Mouse (Mus musculus): ENCODE data around the gene Rps15. TPM values are rescaled to one million over a fixed set of nuclear protein-coding genes. Genes with fewer than 3 reads are reported as not detected.

The Rps15 gene
- polyA plus RNA-seq, 1 experiment, result 2,371 TPM

DNA sequence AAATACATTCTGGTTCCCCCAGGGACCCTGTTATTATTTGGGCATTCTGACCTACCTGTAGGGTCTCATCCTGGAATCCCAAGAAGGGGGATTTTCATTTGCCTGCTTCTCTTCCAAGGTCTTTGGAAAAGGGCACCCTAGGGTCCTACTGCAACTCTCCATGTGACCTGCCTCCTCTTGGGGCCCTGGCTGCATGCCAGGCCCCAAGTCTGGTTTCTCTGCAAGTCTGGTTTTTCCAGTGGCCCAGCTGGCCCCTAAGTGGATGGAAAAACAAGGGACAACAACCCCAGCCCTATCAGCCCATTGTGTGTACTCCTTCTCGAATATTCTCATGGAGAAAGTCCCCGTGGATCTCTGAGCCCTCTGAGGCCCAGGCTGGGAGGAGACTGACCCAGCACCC is 38.6 kb downstream of the Rps15 start:
- 87% methylated on average over 2 of the region's 2 CpGs for WGBS
- H3K27me3 ChIP-seq (ENCODE audit: control insufficient read depth, insufficient read depth, low read length), result peaks cover 4% of the 10 kb centered on the region; the same call in 1 of the 2 replicates
- peaks cover 12% of the 10 kb centered on the region for H3K4me1 ChIP-seq (replicated peaks; ENCODE audit: control insufficient read depth, insufficient read depth, low read length)
- H3K36me3 ChIP-seq (ENCODE audit: control insufficient read depth, insufficient read depth, low read length), result no peaks in the 10 kb centered on the region
- TF ChIP-seq POLR2A (IDR thresholded peaks at IDR 0.05; ENCODE audit: control insufficient read depth, extremely low read depth, insufficient read depth, low read length, poor library complexity), result no peak
- no peak for TF ChIP-seq CTCF (IDR thresholded peaks at IDR 0.05; ENCODE audit: borderline replicate concordance, control insufficient read depth, extremely low read depth, insufficient read depth, low read length, poor library complexity)
- no peak overlapping the region for H3K27ac ChIP-seq (ENCODE audit: control insufficient read depth, insufficient read depth, low read length)
- H3K4me3 ChIP-seq (ENCODE audit: control insufficient read depth, insufficient read depth, low read length), result no peak overlapping the region
- no peak for DNase-seq

GRCm38 (mm10) chr10:80331636-80332524 is 39.6 kb downstream of the Rps15 start:
- Histone ChIP-seq H3K4me3 (ENCODE audit: control insufficient read depth, insufficient read depth, low read length) (no peak overlapping the region), H3K4me1 (replicated peaks; ENCODE audit: control insufficient read depth, insufficient read depth, low read length) (peaks cover 16% of the 10 kb centered on the region), H3K36me3 (ENCODE audit: control insufficient read depth, insufficient read depth, low read length) (no peaks in the 10 kb centered on the region), H3K27ac (ENCODE audit: control insufficient read depth, insufficient read depth, low read length) (no peak overlapping the region), H3K27me3 (ENCODE audit: control insufficient read depth, insufficient read depth, low read length) (peaks cover 4% of the 10 kb centered on the region; the same call in 1 of the 2 replicates)
- no peak for DNase-seq
- TF ChIP-seq CTCF (IDR thresholded peaks at IDR 0.05; ENCODE audit: borderline replicate concordance, control insufficient read depth, extremely low read depth, insufficient read depth, low read length, poor library complexity), result no peak
- no peak for TF ChIP-seq POLR2A (IDR thresholded peaks at IDR 0.05; ENCODE audit: control insufficient read depth, extremely low read depth, insufficient read depth, low read length, poor library complexity)
- WGBS, result 85% methylated on average over 10 of the region's 10 CpGs

GRCm38 (mm10) chr10:80332525-80332989 is 40.3 kb downstream of the Rps15 start:
- Histone ChIP-seq H3K4me3 (ENCODE audit: control insufficient read depth, insufficient read depth, low read length) (no peak overlapping the region), H3K27me3 (ENCODE audit: control insufficient read depth, insufficient read depth, low read length) (peaks cover 4% of the 10 kb centered on the region; the same call in 1 of the 2 replicates), H3K36me3 (ENCODE audit: control insufficient read depth, insufficient read depth, low read length) (no peaks in the 10 kb centered on the region), H3K27ac (ENCODE audit: control insufficient read depth, insufficient read depth, low read length) (no peak overlapping the region), H3K4me1 (replicated peaks; ENCODE audit: control insufficient read depth, insufficient read depth, low read length) (peaks cover 16% of the 10 kb centered on the region)
- no peak for DNase-seq
- WGBS, result 86% methylated on average over 5 of the region's 5 CpGs
- TF ChIP-seq CTCF (IDR thresholded peaks at IDR 0.05; ENCODE audit: borderline replicate concordance, control insufficient read depth, extremely low read depth, insufficient read depth, low read length, poor library complexity) (no peak), POLR2A (IDR thresholded peaks at IDR 0.05; ENCODE audit: control insufficient read depth, extremely low read depth, insufficient read depth, low read length, poor library complexity) (no peak)

- Histone ChIP-seq H3K36me3 (ENCODE audit: control insufficient read depth, insufficient read depth, low read length) (no peaks in the 10 kb centered on the region), H3K4me3 (ENCODE audit: control insufficient read depth, insufficient read depth, low read length) (no peak overlapping the region), H3K4me1 (replicated peaks; ENCODE audit: control insufficient read depth, insufficient read depth, low read length) (peaks cover 12% of the 10 kb centered on the region), H3K27ac (ENCODE audit: control insufficient read depth, insufficient read depth, low read length) (no peak overlapping the region), H3K27me3 (ENCODE audit: control insufficient read depth, insufficient read depth, low read length) (no peaks in the 10 kb centered on the region; the same call in 1 of the 2 replicates)
- no peak for DNase-seq
- 42% methylated on average over 12 of the region's 12 CpGs for WGBS
- TF ChIP-seq POLR2A (IDR thresholded peaks at IDR 0.05; ENCODE audit: control insufficient read depth, extremely low read depth, insufficient read depth, low read length, poor library complexity) (no peak), CTCF (IDR thresholded peaks at IDR 0.05; ENCODE audit: borderline replicate concordance, control insufficient read depth, extremely low read depth, insufficient read depth, low read length, poor library complexity) (no peak)
Measured at GRCm38 (mm10) chr10:80336263-80336662, 44.0 kb downstream of the Rps15 start.

GRCm38 (mm10) chr10:80339941-80340750 is 47.9 kb downstream of the Rps15 start:
- TF ChIP-seq CTCF (IDR thresholded peaks at IDR 0.05; ENCODE audit: borderline replicate concordance, control insufficient read depth, extremely low read depth, insufficient read depth, low read length, poor library complexity) (peak; percentile 95), POLR2A (IDR thresholded peaks at IDR 0.05; ENCODE audit: control insufficient read depth, extremely low read depth, insufficient read depth, low read length, poor library complexity) (no peak)
- no peak overlapping the region for H3K27ac ChIP-seq (ENCODE audit: control insufficient read depth, insufficient read depth, low read length)
- H3K36me3 ChIP-seq (ENCODE audit: control insufficient read depth, insufficient read depth, low read length), result no peaks in the 10 kb centered on the region
- peaks cover 26% of the 10 kb centered on the region for H3K4me1 ChIP-seq (replicated peaks; ENCODE audit: control insufficient read depth, insufficient read depth, low read length)
- H3K27me3 ChIP-seq (ENCODE audit: control insufficient read depth, insufficient read depth, low read length), result peaks cover 30% of the 10 kb centered on the region
- DNase-seq, result peak; percentile 81
- 17% methylated on average over 19 of the region's 19 CpGs for WGBS
- H3K4me3 ChIP-seq (ENCODE audit: control insufficient read depth, insufficient read depth, low read length), result no peak overlapping the region

GRCm38 (mm10) chr10:80341026-80341425 is 48.8 kb downstream of the Rps15 start:
- no peak for TF ChIP-seq POLR2A (IDR thresholded peaks at IDR 0.05; ENCODE audit: control insufficient read depth, extremely low read depth, insufficient read depth, low read length, poor library complexity)
- no peak for TF ChIP-seq CTCF (IDR thresholded peaks at IDR 0.05; ENCODE audit: borderline replicate concordance, control insufficient read depth, extremely low read depth, insufficient read depth, low read length, poor library complexity)
- Histone ChIP-seq H3K27ac (ENCODE audit: control insufficient read depth, insufficient read depth, low read length) (no peak overlapping the region), H3K27me3 (ENCODE audit: control insufficient read depth, insufficient read depth, low read length) (peaks cover 30% of the 10 kb centered on the region), H3K4me3 (ENCODE audit: control insufficient read depth, insufficient read depth, low read length) (no peak overlapping the region), H3K36me3 (ENCODE audit: control insufficient read depth, insufficient read depth, low read length) (no peaks in the 10 kb centered on the region), H3K4me1 (replicated peaks; ENCODE audit: control insufficient read depth, insufficient read depth, low read length) (peaks cover 25% of the 10 kb centered on the region)
- no peak for DNase-seq
- 58% methylated on average over 21 of the region's 21 CpGs for WGBS
